Mouse (Mus musculus): ENCODE data around the gene Pdxp.
A peak's percentile ranks its signal among the peaks of the same experiment; 100 is the strongest.

Gene Pdxp

DNA sequence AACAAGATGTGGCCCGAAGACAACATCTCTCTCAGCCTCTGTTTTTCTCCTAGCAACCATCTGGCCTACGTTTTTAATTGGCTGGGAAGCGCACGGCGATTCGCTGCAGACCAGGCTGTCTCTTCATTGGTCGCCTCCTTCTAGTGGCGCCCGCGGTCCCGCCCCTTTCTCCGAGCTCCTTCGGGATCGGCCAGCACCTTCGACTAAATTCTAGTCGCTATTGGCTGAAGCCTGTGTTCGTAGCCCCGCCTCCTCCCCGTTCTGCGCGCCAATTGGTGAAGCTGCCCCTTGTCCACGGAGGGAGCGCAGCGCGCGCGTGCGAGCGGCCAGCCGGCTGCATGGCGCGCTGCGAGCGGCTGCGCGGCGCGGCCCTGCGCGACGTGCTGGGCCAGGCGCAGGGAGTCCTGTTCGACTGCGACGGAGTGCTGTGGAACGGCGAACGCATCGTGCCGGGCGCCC, at the start of gene Pdxp:
Gene Pdxp, plus strand, starts transcription at position 288 of the 459 bp plus-strand sequence.
- DNase-seq = peak; percentile 98

- peak; percentile 93 for DNase-seq
Observed at GRCm38 (mm10) chr15:78868398-78868797, 45.3 kb upstream of the Pdxp start.

- peak; percentile 57 for DNase-seq
Observed at GRCm38 (mm10) chr15:78868826-78869233, 44.9 kb upstream of the Pdxp start.

GRCm38 (mm10) chr15:78869775-78870174, 43.9 kb upstream of the Pdxp start:
- peak; percentile 64 for DNase-seq

GRCm38 (mm10) chr15:78872021-78872608, 41.6 kb upstream of the Pdxp start:
- DNase-seq = peak; percentile 35

DNA sequence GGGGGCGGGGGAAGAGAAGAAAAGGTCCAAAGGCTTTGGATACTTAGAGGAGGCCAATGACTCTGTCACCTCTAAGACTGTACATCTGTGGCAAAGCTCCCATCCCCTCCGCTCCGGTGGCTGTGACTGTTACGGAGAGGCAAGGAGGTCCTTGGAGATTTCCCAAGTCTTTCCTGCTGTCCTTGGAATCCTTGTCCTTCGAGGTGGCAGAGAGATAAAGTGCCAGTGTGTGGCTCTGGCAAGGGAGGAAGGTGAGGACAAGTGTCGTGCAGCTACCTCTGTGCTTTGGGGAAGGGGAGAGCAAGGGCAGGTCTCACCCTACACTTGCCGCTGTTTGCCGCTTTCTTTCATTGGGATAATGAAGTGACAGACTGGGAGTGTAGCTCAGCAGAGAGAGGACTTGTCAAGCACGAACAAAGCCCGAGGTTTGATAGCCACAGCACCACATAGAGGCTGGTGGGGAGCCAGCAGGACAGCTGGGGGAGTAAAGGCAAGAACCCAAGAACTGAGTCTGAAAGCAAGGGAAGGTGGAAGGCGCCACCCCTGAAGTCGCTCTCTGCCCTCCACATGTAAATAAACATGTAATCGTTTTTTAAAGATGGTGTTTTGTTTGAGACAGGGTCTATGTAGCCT, 39.8 kb upstream of the Pdxp start:
- DNase-seq = peak; percentile 61

GRCm38 (mm10) chr15:78874989-78875388, 38.7 kb upstream of the Pdxp start:
- DNase-seq = no peak

DNA sequence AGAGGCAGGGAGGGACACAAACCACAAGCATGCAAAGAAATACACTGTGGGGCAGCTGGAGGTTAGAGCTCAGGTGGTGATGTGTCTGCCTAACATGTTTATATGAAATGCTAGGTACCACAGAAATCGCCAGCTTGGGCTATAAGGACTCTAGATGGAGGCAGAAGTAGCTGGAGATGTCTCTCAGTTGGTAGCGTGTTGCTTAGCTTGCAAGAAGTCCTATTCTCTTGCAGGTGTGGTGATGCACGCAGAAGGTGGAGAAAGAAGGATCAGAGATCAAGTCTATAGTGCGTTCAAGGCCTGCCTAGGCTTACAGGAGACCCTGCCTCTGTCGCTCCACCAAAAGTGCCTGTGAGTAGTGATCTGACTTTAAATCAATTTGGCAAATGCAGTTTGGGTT, 38.2 kb upstream of the Pdxp start:
- no peak for DNase-seq

DNA sequence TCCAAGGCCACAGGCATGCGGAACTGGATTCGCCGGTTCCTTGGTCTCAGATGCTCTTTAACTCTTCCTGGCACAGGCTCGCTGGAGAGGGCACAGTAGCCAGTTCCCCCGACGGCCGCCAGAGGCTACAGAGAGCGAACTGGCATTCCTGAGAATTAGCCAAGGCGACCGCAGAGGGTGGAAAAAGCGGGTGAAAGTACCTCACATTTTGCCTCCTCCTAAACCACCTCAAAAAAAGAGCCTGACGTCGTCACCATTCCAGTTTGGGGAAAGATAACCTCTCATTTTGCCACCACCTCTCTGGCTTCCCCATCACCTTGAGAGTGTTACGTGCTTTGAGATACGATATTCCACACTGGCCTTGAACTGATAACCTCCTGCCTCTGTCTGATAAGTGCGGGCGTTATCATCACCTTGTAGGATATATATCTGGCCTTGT, 37.4 kb upstream of the Pdxp start:
- DNase-seq = peak; percentile 96

DNA sequence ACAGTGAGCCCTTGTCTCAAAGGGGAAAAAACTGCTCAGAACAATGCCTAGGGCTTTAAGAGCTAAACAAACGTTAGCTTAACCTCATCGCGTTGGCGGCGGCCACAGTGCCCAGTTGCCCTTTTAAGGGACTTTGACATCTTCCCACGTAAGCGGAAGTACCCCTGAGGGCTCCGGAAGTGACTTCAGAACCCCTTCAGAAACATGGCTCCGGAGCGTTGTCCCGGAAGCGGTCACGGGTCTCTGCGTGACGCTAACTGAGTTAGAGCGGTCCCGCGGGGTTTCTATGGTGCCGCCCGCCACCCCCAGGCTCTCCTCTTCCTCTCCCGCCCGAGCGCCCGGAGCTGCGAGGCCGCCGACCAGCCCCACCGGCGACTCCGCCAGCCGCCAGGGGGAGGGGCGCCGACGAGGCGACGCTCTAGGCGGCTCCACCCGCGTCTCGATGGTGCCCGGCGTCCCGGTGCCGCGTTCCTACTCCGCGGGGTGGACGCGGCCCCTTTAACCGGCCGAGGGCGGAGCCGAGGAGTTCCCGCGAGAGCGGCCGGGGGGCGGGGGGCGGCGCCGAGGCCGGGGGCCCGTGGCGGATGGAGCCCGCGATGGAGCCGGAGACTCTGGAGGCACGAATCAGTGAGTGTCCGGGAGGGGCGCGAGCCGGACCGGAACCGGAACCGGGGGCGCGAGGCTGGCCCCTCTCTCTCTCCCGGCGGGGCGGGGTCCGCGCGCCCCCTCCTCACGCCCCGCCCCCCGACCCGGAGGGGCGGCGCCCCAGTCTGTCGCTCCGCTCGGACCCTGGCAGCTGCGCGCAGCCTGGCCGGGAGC, 36.5 kb upstream of the Pdxp start, which contains the start of gene Gga1:
Gene Gga1, plus strand, starts transcription at position 200 of the 819 bp plus-strand sequence.
- peak; percentile 97 for DNase-seq

- DNase-seq = peak; percentile 48
Observed at GRCm38 (mm10) chr15:78877810-78878390, 35.8 kb upstream of the Pdxp start.

DNA sequence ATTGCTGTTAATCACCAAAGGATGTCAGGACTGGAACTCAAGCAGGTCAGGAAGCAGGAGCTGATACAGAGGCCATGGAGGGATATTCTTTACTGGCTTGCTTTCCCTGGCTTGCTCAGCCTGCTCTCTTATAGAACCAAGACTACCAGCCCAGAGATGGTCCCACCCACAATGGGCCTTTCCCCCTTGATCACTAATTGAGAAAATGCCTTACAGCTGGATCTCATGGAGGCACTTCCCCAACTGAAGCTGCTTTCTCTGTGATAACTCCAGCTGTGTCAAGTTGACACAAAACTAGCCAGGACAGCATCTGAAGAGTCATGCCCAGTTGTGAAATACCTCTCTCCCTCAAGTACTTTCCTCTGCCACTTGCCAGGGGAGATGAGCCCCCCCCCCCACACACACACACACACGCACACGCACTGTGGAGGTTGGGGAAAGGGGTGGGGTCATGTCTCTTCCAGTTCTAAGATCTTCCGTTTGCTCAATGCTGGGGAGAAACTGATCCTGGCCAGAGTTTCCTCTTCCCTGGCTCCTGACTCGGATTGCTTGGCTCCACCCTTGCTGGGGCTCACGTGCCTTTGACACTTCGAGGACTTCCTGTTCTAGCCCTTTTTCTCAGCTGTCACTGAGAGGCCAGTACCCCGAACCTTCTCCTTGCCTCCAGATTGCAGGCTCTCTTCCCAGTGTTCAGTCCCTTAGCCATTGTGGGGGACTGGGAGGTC, 34.8 kb upstream of the Pdxp start:
- DNase-seq = peak; percentile 73

DNA sequence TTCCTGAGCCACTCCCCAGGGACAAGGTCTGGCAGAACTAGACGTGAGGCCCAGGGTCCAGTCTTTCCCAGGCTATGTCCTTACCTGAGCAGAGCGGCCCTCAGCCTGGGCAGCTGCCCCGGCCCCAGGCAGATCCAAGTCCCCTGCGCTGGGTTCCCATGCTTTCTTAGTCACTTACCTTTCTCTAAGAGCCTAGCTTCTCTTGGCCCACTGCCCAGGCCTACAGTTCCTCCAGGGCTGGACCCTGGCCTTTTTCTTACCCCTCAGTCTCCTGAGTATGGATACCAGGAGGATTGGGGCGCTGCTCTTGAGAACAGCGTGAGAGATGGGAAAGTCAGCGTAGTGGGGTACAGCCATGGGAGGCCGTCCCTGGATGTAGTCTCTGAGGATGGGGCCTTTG, 33.3 kb upstream of the Pdxp start:
- DNase-seq = no peak

GRCm38 (mm10) chr15:78881828-78882227, 31.9 kb upstream of the Pdxp start:
- no peak for DNase-seq

GRCm38 (mm10) chr15:78889401-78889853, 24.3 kb upstream of the Pdxp start:
- no peak for DNase-seq

DNA sequence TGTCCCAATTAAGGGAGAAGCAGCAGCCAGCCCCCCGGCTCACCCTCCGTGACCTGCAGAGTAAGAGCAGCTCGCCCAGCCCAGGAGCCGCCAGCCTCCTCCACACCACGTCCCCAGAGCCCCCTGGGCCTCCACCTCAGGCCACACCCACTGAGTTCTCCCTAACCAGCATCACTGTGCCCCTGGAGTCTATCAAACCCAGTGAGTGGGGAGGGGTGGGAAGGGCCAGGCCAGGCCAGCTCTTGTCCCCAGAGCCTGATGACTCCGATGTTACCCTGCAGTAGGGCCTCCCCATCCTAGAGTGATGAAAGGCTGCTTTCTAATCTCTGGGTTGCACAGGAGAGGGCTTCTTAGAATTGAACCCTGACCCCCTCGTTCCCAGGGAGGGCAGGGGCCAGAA, 21.3 kb upstream of the Pdxp start:
- DNase-seq = no peak

GRCm38 (mm10) chr15:78894726-78895125, 19.0 kb upstream of the Pdxp start:
- DNase-seq = no peak

GRCm38 (mm10) chr15:78895741-78896140, 18.0 kb upstream of the Pdxp start:
- no peak for DNase-seq

- peak; percentile 53 for DNase-seq
Observed at GRCm38 (mm10) chr15:78896149-78896548, 17.6 kb upstream of the Pdxp start.

DNA sequence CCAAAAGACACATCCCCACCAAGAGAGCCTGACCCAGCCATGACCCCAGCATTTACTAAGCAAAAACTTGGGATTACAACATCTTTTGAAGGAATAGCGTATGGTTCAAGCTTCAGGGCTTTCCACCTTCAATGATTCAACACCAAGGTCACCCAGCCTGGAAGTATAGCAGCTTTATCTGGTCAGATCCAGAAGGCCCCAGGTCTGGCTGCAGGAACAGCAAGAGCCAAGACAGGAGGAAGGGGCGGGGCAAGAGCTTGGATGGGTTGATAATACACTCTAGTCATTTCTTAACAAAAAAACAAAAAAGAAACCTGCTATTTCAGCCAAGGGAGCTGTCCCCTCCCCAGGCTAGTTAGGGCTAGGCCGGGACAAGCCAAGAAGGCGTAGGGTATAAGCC, 16.2 kb upstream of the Pdxp start:
- no peak for DNase-seq

DNA sequence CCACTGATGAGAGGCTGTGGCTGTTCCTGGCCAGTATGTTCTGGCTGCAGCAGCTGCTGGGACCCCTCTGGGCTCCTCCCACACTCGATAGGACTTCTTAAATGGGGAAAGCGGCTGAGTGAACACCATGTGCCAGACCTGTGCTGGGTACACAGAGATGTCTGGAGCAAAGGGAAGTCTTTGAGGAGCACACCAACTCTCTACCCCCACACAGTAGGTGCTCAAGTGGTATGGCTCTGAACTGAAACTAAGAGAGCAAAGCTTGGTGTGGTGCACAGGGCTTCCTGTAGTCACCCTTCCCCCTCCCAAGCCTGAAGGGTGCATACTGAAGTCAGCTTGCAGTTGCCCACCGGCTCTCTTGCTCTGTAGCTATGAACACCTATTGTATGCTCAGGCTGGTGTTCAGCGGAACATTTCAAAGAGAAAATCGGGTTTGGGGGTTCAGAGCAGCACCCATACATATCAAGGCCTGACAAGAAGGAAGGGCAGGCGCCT, 15.2 kb upstream of the Pdxp start:
- peak; percentile 46 for DNase-seq

- DNase-seq = no peak
Observed at GRCm38 (mm10) chr15:78899409-78899739, 14.3 kb upstream of the Pdxp start, which contains the start of gene Gm49510. Gene Gm49510 (plus strand): TSS chr15:78899667.

Data from lung, postnatal 10 days (tissue).